Mouse (Mus musculus) erythroblast, embryonic 14.5 days (primary cell): Measurements from ENCODE around the gene Uhrf1bp1. TPM values are rescaled to one million over a fixed set of nuclear protein-coding genes. Genes with fewer than 3 reads are reported as not detected.
"Not testable (repeated sequence)": the region's sequence is repeated elsewhere in the genome, so short reads cannot be mapped to it uniquely, and the experiment has no call there.

Experiments
- H3K27me3 ChIP-seq: 2 replicates; pipeline ENCODE4 v1.6.1; 2012; ENCODE audit warnings: inconsistent platforms; ENCODE audit not compliant: control insufficient read depth
- H3K36me3 ChIP-seq: 2 replicates; pipeline ENCODE4 v1.6.1; 2012; ENCODE audit warnings: mild to moderate bottlenecking, inconsistent platforms; ENCODE audit not compliant: control insufficient read depth
- H3K4me1 ChIP-seq: 2 replicates; pipeline ENCODE4 v1.6.1; 2012; ENCODE audit warnings: inconsistent platforms; ENCODE audit not compliant: control insufficient read depth
- H3K4me3 ChIP-seq: replicated peaks from 2 replicates; pipeline ENCODE3; 2012; ENCODE audit warnings: moderate library complexity, mild to moderate bottlenecking, inconsistent platforms
- H3K9me3 ChIP-seq: 2 replicates; pipeline ENCODE4 v1.6.1; 2012; ENCODE audit warnings: low read length, inconsistent platforms, mixed read lengths; ENCODE audit not compliant: control insufficient read depth
- GATA1 ChIP-seq: IDR thresholded peaks from 2 replicates; pipeline ENCODE4 v1.6.1; 2012; ENCODE audit warnings: low read length, inconsistent platforms, mixed read lengths
- TAL1 ChIP-seq: IDR thresholded peaks from 3 replicates; pipeline ENCODE4 v1.6.1; 2012; ENCODE audit warnings: low read length, inconsistent platforms, mixed read lengths
- polyA plus RNA-seq: library from polyadenylated mRNA; stranded (reverse); fragments of >175 nt; gene quantifications from 2 replicates; pipeline ENCODE4 v1.2.3, GENCODE M21; 2012

Gene Uhrf1bp1
- polyA plus RNA-seq, 1 experiment = 0.19 TPM

GRCm38 (mm10) chr17:27830411-27830810 is 25.8 kb upstream of the Uhrf1bp1 start:
- Histone ChIP-seq H3K9me3 (0 out of 2 replicates have a peak, but pooled peaks cover 4% of the 10 kb centered on the region), H3K4me3 (no peak overlapping the region), H3K27me3 (peaks cover 28% of the 10 kb centered on the region), H3K36me3 (no peaks in the 10 kb centered on the region), H3K4me1 (peaks cover 21% of the 10 kb centered on the region)
- TF ChIP-seq GATA1 = no peak
- no peak for TF ChIP-seq TAL1

- Histone ChIP-seq H3K36me3 (peaks cover 13% of the 10 kb centered on the region), H3K4me3 (peak within 1 kb of the TSS; percentile 97)
These were observed 18.4 kb upstream of the Uhrf1bp1 start, which contains the start of gene Snrpc for GRCm38 (mm10) chr17:27837850-27838249. Gene Snrpc, plus strand, starts transcription at chr17:27838150.

GRCm38 (mm10) chr17:27839469-27840252 is 16.6 kb upstream of the Uhrf1bp1 start:
- H3K4me3 ChIP-seq = peak overlapping the region; percentile 97
- no peak for TF ChIP-seq TAL1
- no peak for TF ChIP-seq GATA1
- peaks cover 29% of the 10 kb centered on the region for H3K36me3 ChIP-seq
- H3K9me3 ChIP-seq = 0 out of 2 replicates have a peak, but pooled peaks cover 4% of the 10 kb centered on the region
- peaks cover 22% of the 10 kb centered on the region for H3K4me1 ChIP-seq
- H3K27me3 ChIP-seq = peaks cover 9% of the 10 kb centered on the region

More at GRCm38 (mm10) chr17:27837850-27838249, 18.4 kb upstream of the Uhrf1bp1 start, which contains the start of gene Snrpc:
- H3K27me3 ChIP-seq, H3K9me3 ChIP-seq: not testable (repeated sequence)
- peaks cover 22% of the 10 kb centered on the region for H3K4me1 ChIP-seq

GRCm38 (mm10) chr17:27848351-27848750 is 7.9 kb upstream of the Uhrf1bp1 start:
- peaks cover 90% of the 10 kb centered on the region for H3K36me3 ChIP-seq
- no peak for TF ChIP-seq GATA1
- TF ChIP-seq TAL1 = no peak
- no peaks in the 10 kb centered on the region for H3K27me3 ChIP-seq
- H3K9me3 ChIP-seq = no peaks in the 10 kb centered on the region
- H3K4me3 ChIP-seq = no peak overlapping the region
- H3K4me1 ChIP-seq = no peaks in the 10 kb centered on the region

GRCm38 (mm10) chr17:27851076-27851475 is 5.2 kb upstream of the Uhrf1bp1 start:
- no peak for TF ChIP-seq GATA1
- TF ChIP-seq TAL1 = no peak
- Histone ChIP-seq H3K36me3 (peaks cover 81% of the 10 kb centered on the region), H3K4me1 (peaks cover 7% of the 10 kb centered on the region)

GRCm38 (mm10) chr17:27856798-27857648 is 782 bp downstream of the Uhrf1bp1 start:
- Histone ChIP-seq H3K4me1 (peaks cover 53% of the 10 kb centered on the region), H3K4me3 (peak overlapping the region; percentile 77), H3K27me3 (no peaks in the 10 kb centered on the region), H3K36me3 (peaks cover 29% of the 10 kb centered on the region), H3K9me3 (no peaks in the 10 kb centered on the region)
- TF ChIP-seq GATA1 (no peak), TAL1 (no peak)

More at GRCm38 (mm10) chr17:27851076-27851475, 5.2 kb upstream of the Uhrf1bp1 start:
- no peaks in the 10 kb centered on the region for H3K9me3 ChIP-seq
- H3K27me3 ChIP-seq = no peaks in the 10 kb centered on the region
- H3K4me3 ChIP-seq = no peak overlapping the region

GRCm38 (mm10) chr17:27857649-27858475 is 1.6 kb downstream of the Uhrf1bp1 start:
- peaks cover 53% of the 10 kb centered on the region for H3K4me1 ChIP-seq
- H3K4me3 ChIP-seq = peak overlapping the region; percentile 77
- no peaks in the 10 kb centered on the region for H3K9me3 ChIP-seq
- TF ChIP-seq TAL1 (no peak), GATA1 (no peak)
- H3K36me3 ChIP-seq = peaks cover 21% of the 10 kb centered on the region
- H3K27me3 ChIP-seq = no peaks in the 10 kb centered on the region

- TF ChIP-seq GATA1 = no peak
- peak; percentile 27; the same call in 1 of the 3 replicates for TF ChIP-seq TAL1
- Histone ChIP-seq H3K36me3 (peaks cover 14% of the 10 kb centered on the region), H3K9me3 (no peaks in the 10 kb centered on the region), H3K4me1 (peaks cover 55% of the 10 kb centered on the region), H3K4me3 (peak overlapping the region; percentile 28), H3K27me3 (no peaks in the 10 kb centered on the region)
These were observed 2.9 kb downstream of the Uhrf1bp1 start for GRCm38 (mm10) chr17:27859131-27859530.
